Mouse (Mus musculus) kidney, adult 2 months (tissue): Measurements from ENCODE around the gene Sept6. TPM values are rescaled to one million over a fixed set of nuclear protein-coding genes. Genes with fewer than 3 reads are reported as not detected.

Experiments
- DNase-seq: peaks from one replicate; pipeline ENCODE4 v3.0.0; 2021
- H3K27ac ChIP-seq: fragments of 200-500 bp; 2 replicates; pipeline ENCODE4 v1.5.1; 2012; ENCODE audit warnings: low read depth, low read length, control low read depth, inconsistent platforms; ENCODE audit not compliant: insufficient read depth
- H3K27me3 ChIP-seq: fragments of 200-500 bp; replicated peaks from 2 replicates; pipeline ENCODE4 v1.6.1; 2012; ENCODE audit warnings: mild to moderate bottlenecking, moderate library complexity, low read length, inconsistent platforms; ENCODE audit not compliant: control insufficient read depth, insufficient read depth
- H3K36me3 ChIP-seq: fragments of 200-500 bp; 2 replicates; pipeline ENCODE4 v1.6.1; 2012; ENCODE audit warnings: mild to moderate bottlenecking, moderate library complexity, low read length, inconsistent platforms; ENCODE audit not compliant: control insufficient read depth, insufficient read depth
- H3K4me1 ChIP-seq: fragments of 200-500 bp; 2 replicates; pipeline ENCODE4 v1.6.1; 2011; ENCODE audit warnings: low read length; ENCODE audit not compliant: control insufficient read depth, insufficient read depth
- H3K4me3 ChIP-seq: fragments of 200-500 bp; 2 replicates; pipeline ENCODE4 v1.5.1; 2011; ENCODE audit warnings: mild to moderate bottlenecking, low read depth, low read length, control low read depth; ENCODE audit not compliant: insufficient read depth
- CTCF ChIP-seq: fragments of 200-500 bp; conservative IDR thresholded peaks from 2 replicates; pipeline ENCODE4 v1.5.1; 2011; ENCODE audit warnings: low read depth, mild to moderate bottlenecking, control low read depth, low read length, moderate library complexity, mixed read lengths; ENCODE audit not compliant: insufficient read depth, insufficient read length
- POLR2A ChIP-seq: fragments of 200-500 bp; IDR thresholded peaks from one replicate; pipeline ENCODE4 v1.6.1; 2011; ENCODE audit warnings: low read depth, low read length, control low read depth
- WGBS: fragments of 180-500 bp; shearing (Covaris S2); methylation state at CpG from one replicate; pipeline ENCODE4 v1.1.7; 2018; 5-methylcytosine and 5-hydroxymethylcytosine counted together
- polyA plus RNA-seq: library from polyadenylated mRNA; depleted of rRNA; stranded (reverse); fragments of >200 nt; gene quantifications from 2 replicates; pipeline ENCODE4 v1.2.3, GENCODE M21; 2012; rRNA removed

The Sept6 gene
- 5.3 and 5.7 TPM in 2 replicates for polyA plus RNA-seq

DNA sequence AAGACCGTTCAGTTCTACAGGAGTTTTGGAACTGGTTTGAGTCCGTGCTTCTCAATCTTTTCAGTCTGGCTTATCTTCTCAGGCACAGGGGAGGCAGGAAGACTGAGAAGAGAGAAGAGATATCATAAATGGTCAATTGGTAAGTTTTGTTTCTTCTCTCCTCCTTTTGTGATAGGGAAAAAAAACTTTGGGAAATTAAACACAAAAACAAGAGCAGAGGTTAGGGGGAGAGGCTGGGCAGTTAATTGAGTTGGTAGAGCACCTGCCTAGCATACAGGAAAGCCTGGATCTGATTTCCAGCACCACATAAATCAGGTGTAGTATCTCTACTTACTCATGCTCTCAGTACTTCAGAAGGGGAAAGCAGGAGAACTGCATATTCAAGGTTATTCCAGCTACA is at the start of gene Sept6:
Sept6 (minus strand) TSS at position 101 of the 400 bp plus-strand sequence.
- Histone ChIP-seq H3K27me3 (no peaks in the 10 kb centered on the region), H3K36me3 (no peaks in the 10 kb centered on the region), H3K27ac (no peak within 1 kb of the TSS), H3K4me3 (no peak within 1 kb of the TSS), H3K4me1 (no peaks in the 10 kb centered on the region)
- 83% methylated on average over 2 of the region's 2 CpGs for WGBS
- TF ChIP-seq POLR2A (no peak), CTCF (no peak)
- DNase-seq = no peak

DNA sequence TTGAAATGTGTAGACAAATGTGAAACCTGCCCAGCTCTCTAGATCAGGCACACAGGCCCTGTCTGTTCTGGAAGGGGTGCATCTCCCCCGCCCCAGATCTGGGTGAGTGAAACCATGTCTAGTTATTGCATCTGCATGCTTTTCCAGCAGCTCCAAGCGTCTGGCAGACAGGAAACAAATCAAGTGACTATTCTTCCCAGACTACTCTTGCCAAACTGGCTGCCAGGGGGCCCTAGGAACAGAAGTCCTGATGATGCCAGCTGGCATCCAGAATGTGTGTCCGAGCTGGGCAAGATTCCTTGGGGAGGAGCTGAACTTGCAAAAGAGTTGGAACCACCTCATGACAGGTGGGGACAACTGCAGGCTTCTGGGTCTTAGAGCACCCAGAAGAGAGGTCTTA is 36.8 kb upstream of the Sept6 start:
- TF ChIP-seq POLR2A (no peak), CTCF (no peak)
- peak; percentile 1 for DNase-seq
- Histone ChIP-seq H3K4me1 (no peaks in the 10 kb centered on the region), H3K27ac (no peak overlapping the region), H3K27me3 (no peaks in the 10 kb centered on the region), H3K36me3 (no peaks in the 10 kb centered on the region), H3K4me3 (no peak overlapping the region)
- WGBS = 42% methylated on average over 3 of the region's 3 CpGs

DNA sequence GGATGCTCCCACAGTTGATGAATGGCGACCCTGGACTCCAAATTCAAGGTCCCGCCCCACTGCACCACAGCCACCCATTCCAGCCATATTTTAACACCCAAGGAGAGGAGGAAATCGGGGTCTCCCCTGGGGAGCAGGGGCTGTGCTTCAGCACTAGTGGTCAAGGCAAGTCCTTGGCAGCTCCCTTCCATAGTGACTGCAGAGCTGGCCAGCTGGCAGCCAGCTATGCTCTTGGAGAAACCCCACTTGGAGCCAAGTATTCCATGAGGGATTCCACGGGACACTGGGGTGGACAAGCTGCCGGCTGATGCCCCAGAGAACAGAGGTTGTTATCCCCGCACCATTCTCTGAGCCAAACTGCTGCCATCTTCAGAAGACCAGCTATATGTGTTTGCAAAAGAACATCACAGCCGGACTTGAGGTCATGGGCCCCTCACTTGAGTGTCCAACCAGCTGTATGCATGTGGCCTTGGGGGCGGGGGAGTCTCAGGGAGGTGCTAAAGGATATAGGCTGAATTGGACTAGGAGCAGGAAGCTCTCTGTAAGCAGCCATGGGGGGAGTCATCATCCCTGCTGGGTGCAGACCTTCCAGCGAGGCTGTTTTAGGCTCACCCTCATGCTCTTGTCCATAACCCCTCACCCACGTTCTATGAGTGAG is 32.2 kb upstream of the Sept6 start:
- TF ChIP-seq POLR2A (no peak), CTCF (no peak)
- no peak for DNase-seq
- no peaks in the 10 kb centered on the region for H3K27me3 ChIP-seq
- 63% methylated on average over 10 of the region's 10 CpGs for WGBS
- H3K4me1 ChIP-seq = no peaks in the 10 kb centered on the region
- H3K36me3 ChIP-seq = no peaks in the 10 kb centered on the region
- no peak overlapping the region for H3K27ac ChIP-seq
- no peak overlapping the region for H3K4me3 ChIP-seq

DNA sequence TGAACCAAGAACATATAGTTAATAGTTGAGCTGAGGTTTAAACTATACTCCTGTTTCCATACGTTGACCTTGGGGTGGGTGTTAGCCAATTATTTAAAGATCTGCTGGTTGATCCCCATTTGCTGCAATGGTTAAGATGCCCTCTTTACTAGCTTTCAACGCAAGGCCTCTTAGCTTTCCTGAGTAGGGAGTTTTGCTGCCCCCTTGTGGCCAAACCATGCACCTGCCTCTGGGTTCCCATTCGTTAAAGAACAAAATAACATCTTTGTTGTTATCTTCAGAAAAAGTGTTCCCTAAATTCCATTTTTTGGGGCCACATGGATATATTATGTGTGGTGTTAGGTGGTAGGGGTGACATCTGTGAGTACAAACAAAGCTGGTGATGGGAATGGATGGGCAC is 31.1 kb upstream of the Sept6 start:
- Histone ChIP-seq H3K36me3 (no peaks in the 10 kb centered on the region), H3K4me1 (no peaks in the 10 kb centered on the region), H3K4me3 (no peak overlapping the region), H3K27ac (no peak overlapping the region), H3K27me3 (no peaks in the 10 kb centered on the region)
- 3% methylated on average over 3 of the region's 3 CpGs for WGBS
- peak; percentile 44 for DNase-seq
- TF ChIP-seq POLR2A (no peak), CTCF (peak; percentile 73)

DNA sequence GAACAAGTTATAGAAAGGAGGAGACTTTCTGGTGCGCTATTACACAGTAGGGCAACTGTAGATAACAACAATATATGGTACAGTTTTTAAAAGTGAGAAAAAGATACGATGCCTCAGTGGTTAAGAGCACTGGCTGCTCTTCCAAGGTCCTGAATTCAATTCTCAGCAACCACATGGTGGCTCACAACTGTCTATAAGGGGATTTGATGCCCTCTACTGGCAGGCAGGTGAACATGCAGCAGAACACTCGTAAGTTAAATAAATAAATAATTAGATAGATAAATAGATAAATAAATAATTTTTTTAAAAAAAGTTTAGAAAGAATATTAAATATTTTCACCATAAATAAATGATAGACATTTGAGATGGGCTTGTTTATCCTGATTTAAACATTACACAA is 27.5 kb upstream of the Sept6 start:
- WGBS = 74% methylated on average over 3 of the region's 3 CpGs
- TF ChIP-seq POLR2A = no peak
- TF ChIP-seq CTCF = peak; percentile 21; the same call in 1 of the 2 replicates

DNA sequence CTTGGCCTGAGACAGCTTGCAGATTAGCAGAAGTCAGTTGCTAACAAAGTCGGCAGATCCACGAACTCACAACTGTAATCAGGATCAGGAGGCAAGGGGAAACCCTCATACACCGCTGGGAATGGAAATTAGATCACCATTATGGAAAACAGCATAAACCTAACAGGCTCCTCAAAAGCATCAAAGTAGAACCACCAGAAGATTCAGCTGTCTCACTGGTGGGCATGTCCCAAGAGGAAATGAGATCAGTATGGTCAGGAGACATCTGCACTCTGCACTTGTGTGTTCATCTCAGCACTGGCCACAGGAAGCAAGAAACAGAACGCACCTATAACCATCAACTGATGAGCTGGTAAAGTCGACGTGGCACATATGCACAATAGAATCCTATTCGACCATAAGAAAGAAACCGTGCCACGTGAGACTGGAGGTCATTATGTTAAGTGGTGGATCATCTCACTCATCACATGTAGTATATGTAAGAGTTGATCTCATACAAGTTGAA is 26.6 kb upstream of the Sept6 start:
- no peak overlapping the region for H3K4me3 ChIP-seq
- no peaks in the 10 kb centered on the region for H3K36me3 ChIP-seq
- WGBS = 94% methylated on average over 9 of the region's 9 CpGs
- no peak for DNase-seq
- no peaks in the 10 kb centered on the region for H3K27me3 ChIP-seq
- no peak overlapping the region for H3K27ac ChIP-seq
- no peak for TF ChIP-seq POLR2A
- no peaks in the 10 kb centered on the region for H3K4me1 ChIP-seq

More for the DNA sequence above, 27.5 kb upstream of the Sept6 start:
- H3K4me3 ChIP-seq = no peak overlapping the region
- H3K36me3 ChIP-seq = no peaks in the 10 kb centered on the region
- H3K27me3 ChIP-seq = no peaks in the 10 kb centered on the region
- peak; percentile 1 for DNase-seq
- no peaks in the 10 kb centered on the region for H3K4me1 ChIP-seq
- no peak overlapping the region for H3K27ac ChIP-seq

DNA sequence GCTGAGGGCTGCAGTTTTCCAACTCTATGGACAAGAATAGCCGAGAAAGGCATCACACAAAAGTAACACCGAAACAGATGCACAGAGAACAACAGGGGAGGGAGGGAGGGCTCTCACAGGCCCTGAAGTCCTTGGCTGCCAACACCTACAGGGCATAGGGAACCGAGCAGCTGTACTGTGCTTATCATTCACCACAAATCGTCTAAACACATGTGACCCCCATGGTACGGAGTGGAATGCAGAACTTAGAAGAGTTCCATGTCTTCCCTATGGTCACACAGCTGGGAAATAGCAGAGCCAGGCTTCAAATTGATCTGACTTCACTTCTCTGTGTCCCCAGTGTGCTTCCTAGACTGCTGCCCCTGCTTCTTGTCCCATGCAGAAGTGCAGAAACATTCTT is 22.3 kb upstream of the Sept6 start:
- H3K27ac ChIP-seq = no peak overlapping the region
- 69% methylated on average over 5 of the region's 5 CpGs for whole genome bisulfite sequencing

More for the DNA sequence above, 22.3 kb upstream of the Sept6 start:
- Histone ChIP-seq H3K4me1 (no peaks in the 10 kb centered on the region), H3K4me3 (no peak overlapping the region), H3K36me3 (no peaks in the 10 kb centered on the region), H3K27me3 (no peaks in the 10 kb centered on the region)
- TF ChIP-seq POLR2A = no peak
- no peak for TF ChIP-seq CTCF
- no peak for DNase-seq
